Mouse (Mus musculus) frontal cortex, postnatal 25 days (tissue): ENCODE measurements around the gene Cbx4.

ENCODE experiments used
- DNase-seq, 2 experiments: peaks; one replicate each; pipeline ENCODE4 v3.0.0; 2022; ENCODE audit warnings: low spot score in 2 of 2

Gene Cbx4

DNA sequence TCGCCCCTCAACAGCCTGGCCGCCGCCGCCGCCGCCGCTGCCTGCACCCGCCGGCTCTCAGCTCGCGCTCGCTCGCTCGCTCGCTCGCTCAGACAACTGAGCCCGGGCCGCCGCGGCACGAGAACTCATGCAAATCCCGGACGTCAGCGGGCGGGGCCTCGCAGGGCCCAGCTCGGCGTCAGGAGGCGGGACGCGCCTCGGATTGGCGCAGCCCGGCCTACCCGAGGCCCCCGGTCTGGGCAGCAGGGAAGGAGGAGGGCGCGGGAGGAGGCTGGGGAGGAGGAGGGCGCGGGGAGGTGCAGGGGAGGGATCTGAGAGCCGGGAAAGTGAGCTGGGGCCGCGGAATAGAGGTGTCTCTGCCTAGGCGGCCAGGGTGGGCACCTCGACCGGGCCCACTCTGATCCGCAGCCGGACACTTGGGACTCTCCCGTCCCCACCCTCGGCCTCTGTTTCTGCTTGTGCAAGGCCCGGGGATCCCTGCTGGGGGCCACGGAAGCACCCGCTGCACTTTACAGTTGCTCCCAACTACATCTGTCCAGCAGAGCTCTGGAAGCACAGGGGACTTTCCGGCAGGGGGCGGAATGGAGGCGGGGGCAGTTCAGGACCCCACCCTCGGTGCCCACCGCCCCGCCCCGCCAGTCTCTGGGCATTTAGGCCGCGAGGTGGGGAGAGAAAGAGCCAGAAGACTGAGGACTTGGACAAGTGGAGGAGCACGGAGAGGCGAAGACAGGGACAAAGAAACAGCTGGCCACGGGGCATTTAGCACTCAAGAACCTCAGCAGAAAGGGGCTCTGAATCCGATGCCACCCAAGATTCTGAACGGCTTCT lies at the start of gene Cbx4:
TSS of gene Cbx4 (minus strand) at position 78 of the 828 bp plus-strand sequence.
- peak in 1 of 2 experiments; percentile 67 for DNase-seq

DNA sequence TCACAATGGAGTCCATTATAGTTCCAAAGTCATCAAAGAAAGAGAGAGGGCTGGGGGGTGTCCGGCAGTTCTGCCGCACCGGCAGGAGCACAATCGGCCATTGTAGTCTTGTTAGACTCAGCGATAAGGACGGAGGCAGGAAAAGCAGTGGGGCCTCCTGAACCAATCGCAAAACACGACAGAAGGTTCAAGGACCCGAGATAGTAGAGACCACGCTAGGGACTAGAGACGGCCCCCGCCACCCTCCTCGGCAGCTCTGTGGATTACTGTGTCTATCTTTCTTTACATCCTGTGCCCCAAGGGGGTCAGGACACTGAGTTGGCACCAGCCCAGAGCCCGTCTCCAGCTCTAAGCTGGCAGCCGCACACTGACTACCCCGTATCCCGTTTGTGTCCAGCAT lies 48.6 kb upstream of the Cbx4 start:
- no peak for DNase-seq

DNA sequence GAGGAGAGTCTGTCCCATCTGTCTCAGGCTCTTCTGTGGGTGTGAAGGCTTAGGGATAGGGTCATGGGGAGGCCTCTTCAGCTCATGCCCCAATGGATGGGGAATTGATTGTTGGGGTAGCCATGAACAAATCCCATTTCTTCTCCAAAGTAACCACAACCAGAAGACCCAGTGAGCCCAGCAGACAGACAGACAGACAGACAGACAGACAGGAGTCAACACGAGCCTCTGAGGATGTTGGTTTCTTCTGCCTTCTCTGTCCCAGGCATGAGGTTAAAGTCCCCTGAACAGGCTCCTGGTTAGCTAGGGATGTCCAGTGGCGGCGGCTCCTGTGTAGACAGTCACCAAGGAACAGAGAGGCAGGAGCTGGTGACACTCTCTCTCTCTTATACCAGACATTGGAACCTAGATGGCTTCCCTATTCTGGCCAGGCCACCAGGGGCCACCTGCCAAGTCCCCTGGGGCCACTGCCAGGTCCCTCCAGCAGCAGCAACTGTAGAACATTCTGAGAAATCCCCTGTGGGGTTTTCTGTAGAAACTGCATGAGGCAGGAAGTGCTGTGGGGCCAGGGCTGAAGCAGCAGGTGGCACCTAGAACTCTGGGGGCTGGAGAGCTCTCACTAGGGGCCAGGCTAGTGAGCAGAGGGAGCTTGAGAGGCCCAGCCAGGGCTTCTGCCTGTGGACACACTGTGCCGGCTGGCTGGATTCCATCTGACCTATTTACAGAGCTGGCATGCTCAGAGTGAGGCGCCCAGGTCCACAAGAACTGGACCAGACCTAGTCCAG lies 47.6 kb upstream of the Cbx4 start:
- no peak for DNase-seq

DNA sequence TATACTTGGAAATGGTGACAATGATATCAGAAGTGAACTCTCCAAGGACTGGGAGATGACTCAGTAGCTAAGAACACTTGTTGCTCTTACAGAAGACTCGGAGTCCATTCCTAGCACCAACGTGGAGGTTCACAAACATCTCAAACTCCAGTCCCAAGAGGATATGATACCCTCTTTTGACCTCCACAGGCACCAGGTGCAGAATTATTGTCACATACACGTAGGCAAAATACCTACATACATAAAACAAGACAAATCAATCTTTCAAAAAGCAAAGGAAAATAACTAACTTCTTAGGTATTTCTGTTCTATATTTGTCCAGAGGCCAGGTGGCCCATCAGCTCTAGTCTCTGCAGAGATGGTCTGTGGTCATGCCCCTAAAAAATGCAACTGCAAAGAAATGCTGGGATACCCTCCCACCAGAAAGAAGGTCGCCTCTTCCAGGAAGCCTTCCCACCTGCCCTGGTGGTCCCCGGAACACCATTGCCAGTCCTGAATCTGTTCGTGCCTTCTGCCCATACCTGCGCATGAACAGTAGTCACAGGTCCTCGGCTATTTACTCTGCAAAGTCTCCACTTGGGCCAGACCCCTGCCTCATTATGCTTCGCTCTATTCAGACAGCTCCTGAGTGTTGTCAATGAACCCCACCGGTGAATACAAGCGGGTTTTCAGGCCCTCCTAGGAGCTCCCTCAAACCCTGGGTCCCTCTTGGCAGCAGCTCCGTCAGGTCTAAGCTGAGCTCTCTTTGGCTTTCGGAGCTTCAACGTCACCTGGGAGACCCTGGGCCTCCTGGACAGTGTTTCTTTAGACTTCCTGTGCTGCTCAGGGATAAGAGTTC lies 46.4 kb upstream of the Cbx4 start:
- DNase-seq, result no peak

DNA sequence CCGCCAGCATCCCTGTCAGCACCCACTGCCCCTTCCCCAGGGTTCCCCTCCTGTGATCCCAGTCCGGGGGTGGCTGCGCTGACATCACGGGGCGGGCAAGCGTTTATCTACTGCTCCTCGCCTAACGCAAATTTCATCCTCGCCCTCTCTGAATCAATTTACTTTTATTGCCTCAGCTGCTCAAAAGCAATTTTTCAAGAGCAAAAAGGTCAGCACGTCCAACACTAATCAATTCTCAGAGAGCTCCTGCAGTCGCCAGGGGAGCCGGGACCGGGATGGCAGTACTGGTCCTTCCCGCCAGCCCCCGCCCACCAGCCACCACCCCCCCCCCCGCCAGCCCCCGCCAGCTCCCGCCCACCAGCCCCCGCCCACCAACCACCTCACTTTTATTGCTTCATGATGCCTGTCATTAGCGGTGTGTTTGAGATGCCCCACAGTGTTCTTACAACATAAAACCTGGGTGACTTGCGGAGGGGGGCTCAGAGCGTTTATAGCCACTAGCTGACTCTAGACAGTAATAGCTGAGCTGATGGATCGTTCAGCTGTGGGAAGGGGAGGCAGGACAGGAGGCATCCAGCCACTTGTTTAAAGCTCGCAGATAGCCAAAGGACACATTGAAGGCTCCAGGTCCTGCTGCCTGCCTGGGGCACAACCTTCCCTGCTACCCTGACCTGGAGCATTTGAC lies 44.2 kb upstream of the Cbx4 start:
- no peak for DNase-seq

DNA sequence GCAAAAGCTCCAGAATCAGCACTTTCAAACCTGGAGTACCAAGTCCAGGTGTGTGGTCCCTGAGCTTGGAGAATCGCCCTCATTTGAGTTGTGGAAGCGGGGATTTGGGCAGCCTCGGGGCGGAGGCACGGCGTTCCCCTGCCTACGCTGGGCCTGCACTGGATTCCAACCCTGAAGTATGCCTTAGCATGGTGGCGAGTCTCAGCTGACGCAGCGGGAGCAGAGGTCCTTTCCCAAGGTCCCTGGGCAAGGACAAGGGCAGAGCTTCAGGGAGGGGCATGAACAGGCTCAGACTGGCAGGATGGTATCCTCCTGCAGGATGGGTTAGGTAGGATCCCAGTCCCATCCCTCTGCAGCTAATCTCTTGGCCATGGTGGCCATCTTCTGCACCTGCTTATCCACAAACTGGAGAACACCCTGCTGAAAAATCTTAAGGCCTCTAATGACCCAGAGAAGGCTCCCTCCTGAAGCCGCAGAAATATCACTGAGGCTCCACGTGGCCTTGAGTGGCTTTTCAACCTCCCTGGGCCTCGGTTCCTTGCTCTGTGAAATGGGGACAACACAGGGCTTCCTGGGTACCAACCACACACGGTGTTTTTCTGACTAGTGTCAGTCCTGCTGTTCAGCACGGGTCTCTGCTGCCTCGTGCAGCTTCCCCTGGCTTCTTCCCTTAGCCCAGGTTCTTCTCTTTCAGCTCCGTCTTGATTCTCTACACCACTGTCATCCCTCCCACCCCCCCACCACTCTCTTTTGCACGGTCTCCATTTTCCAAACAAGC lies 43.4 kb upstream of the Cbx4 start:
- DNase-seq, result no peak

DNA sequence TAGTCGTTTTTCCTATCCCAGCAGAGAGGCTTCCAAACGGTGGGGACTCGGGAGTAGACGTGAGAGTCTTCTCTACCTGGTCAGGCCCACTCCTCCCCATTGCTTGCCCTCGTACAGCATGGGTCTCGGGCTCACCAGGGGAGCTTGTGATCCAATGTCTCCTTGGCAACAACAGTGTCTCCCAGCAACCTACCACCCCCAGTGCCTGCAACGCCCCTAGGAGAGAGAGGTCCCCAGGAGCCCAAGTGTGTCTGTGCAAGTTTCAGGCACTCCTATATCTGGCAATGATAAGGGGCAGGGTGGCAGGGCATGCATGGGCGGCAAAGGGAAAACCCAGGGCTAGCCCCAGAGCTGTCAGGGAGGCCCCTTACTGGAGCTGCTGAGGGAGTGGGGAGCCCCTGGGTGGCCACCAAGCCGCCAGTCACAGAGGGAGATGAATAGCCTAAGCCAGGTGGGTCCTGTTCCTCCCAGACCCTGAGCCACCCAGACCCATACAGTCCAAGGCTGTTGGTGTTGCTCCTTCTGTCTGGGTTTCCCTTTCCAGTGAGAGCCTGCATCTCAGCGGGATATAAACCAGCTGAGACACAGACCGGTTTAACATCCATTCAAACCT lies 42.8 kb upstream of the Cbx4 start:
- DNase-seq, result no peak

DNA sequence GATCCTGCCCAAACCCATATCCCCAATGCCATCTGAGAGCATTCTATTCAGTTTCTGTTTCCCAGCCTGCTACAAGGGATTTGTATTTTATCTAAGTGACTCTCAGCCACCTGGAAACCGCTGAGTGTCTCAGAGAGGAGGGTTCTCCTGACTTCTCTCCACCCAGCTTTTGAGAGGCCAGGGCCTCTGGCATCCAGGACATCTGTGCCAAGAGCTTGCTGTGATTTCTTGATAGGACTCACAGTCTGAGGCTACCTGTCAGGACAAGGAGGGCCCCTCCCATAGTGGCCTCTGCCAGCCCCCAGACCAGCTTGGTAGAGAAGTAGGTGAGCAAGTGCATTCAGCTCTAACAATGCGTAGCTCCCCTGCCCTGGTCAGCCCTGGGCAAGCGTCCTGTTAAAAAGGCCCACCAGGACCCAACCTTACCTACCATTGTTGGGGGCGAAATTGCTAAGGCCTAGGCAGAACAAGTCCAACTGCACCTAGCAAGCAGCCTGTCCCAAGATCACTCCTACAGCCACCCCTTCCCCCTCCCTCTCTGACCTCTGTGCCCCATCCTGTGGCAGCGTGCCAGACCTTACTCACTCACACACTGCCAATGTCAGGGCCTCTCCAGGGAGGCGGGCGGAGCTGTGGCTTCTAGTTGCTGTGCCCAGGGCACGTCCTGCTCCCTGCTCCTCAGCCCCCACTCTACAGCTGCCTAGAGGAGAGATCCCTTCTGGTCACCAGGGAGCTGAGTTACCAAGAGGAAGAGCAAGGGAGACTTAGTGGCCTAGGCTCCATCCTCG lies 41.9 kb upstream of the Cbx4 start:
- DNase-seq, result no peak

DNA sequence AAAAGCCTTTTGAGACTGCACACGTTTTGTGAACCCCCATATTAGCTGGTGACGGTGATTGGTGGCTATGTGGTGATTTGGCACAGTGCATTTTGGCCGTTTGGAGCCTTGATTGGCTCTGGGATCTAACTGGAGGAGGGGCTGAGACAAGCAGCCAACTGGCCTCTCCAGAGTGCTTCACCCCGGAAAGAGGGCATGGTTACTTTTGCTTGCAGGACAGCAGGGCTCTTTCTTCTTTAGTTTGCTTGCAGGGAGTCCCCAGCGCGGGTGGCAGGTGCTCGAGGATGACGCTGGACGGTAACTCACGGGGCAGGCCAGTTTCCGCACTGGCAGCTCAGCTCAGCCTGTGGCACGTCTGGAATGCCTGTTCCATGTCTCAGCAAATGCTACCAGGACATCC lies 41.1 kb upstream of the Cbx4 start:
- no peak for DNase-seq

DNA sequence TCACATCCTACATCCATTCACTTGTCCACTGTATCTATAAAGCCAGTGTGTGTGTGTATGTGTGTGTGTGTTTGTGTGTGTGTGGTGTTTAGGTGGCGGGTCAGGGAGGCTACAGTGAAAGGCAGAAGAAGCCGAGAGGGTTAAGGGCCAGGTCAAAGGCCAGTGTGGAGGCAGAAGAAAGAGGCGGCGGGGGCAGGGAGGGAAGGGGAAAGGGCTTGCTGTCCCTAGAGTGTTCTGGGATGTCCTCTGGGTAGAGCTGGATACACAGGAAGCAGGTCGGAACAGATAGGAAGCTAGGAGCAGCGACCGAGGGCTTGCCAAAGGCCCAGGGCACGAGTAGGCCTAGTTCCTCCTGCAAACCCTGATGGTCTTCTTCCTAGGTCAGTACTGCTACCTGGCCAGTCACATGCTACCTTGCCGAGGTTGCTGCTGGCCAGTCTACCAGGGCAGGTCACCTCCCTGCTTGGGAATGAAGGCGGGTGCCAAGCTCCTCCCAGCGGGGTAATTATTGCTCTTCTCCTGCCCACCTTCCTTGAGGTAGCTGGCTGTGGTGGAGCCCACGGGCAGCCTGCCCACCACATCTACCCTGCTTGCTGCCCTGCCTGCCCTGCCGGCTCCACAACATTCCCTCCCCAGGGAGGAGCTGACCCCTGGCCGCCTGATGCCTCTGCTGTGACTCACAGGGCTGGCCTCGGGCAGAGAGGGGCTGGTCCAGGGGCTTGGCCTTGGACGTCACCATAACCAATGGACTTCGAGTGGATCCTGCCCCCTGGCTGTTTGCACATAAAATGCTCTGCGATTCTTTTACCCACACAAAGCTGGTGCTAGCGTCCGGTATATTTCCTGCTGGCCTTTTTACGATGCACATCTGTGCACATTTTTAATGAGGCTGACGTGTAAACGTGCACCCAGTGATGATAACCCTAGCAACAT lies 40.2 kb upstream of the Cbx4 start:
- peak in 1 of 2 experiments; percentile 19 for DNase-seq

DNA sequence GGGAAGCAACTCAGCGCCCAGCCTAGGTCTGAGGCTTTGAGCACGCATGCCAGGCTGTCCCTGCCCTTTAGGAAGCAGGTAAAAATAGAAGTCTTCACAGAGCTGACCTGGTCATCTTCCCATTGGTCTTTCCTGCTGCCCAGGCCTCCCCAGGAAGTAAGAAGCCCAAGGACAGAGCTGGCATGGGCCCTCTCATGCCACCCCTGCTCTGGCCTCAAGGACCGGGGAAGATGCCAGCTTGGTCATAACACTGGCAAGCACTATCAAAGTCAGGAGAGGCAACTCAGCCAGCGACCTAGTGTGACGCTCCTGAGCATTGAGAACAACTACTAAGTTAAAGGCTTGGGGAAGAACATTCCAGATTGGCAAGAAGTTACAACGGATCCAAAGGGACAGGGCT lies 38.5 kb upstream of the Cbx4 start:
- DNase-seq, result no peak

DNA sequence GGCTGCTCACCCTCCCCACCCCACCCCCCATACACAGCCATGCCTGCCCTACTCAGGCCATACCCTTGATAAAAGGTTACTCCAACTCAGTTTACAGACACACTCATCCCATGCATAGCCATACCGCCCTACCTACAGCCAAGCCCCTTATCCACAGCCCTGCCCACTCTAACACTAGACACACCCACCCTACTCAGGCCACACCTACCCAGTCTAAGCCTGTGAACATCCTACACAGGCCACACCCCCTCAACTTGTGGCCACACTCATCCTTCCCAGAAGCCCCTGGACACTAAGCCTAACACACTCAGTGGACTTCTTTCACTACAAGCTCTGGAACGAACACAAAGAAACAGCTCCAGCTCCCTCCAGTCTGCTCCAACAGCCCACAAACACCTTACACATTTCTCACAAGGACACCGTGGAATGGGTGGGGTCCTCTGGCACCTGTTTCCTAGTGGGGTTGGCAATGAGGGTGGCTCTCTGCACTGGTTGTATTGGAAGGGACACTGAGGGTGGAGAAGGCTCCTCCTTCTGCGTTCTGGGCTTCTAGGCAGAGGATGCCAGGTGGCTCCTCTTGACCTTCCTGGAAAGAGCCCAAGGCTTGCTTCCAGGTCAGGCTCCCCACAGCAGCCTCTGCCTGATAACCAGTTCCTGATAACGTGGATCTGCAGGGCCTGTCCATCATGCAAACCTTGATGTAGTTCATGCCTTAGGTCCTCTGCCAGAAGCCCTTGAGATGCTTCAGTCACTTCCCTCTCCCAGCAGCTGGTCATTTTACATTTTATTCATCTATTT lies 37.7 kb upstream of the Cbx4 start:
- no peak for DNase-seq

DNA sequence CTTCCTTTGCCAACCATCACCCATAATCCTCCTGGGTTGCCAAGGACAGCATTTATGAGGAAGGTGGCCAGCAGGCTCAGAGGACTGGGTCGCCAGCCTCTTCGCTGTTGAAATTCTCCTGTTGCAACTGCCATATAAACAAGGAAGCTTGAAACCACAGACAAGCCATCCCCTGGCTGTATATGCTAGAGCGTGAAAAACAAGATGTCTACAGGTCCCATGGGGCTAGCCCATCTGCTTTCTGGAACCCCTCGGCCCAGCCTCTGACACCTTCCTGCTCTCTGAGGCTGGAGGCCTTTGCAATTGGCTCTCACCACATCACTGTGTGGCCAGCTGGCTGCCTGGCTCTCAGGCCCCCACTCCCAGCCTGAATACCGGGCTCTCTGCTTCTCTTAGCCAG lies 36.4 kb upstream of the Cbx4 start:
- no peak for DNase-seq

DNA sequence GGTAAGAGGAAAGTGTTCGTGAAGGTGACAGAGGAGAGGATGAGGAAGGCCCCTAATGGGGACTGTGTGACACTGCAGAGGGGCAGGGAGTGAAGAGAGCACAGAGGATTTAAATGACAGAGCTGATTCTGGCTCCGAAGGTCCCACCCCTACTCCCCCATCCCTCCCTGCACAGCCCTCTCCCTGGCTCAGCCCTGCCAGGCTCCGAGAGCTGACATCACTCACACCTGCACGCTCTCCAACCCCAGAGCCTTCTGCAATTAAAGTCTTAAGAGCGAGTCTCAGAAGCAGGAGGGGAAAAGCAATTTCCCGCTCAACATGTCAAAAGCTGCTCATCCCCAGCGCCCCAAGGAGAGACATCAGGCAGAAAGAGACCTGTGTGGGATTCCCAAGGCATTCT lies 32.9 kb upstream of the Cbx4 start:
- DNase-seq, result no peak

DNA sequence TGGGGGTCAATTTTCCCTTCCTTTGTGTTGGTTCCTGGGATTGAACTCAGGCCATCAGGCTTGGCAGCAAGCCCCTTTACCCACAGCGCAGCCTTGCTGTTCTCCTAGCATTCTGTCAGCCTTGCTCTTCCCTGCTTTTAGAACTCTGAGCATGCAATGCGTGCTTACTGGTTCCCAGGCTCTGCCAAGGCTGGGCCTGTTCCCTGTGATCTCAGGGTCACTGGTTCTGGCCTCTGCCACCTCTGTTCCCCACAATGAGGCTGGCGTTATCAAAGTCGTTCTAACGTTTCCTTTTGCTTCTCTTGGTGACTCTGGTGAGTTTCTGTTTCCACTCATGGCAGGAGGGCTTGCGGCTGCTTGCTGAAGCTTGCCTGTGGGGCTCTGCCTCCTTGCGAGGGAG lies 31.9 kb upstream of the Cbx4 start:
- DNase-seq, result no peak

DNA sequence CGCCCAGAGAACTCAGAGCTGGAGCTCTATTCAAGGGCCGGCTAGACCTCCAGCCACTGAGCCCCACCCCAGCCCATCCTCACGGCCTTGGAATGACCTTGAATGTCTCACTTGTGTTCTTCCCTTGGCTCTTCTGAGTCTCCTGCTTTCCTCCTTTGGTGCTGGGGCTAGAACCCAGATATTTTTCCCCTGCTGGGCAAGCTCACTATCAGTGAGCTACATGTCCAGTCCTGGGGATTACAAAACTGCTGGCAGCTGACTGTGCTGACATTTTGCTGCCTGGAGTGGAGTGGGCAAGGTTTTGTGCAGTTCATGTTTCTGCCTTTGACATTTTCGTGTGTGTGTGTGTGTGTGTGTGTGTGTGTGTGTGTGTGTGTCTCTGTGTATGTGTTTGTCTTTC lies 31.0 kb upstream of the Cbx4 start:
- no peak for DNase-seq

DNA sequence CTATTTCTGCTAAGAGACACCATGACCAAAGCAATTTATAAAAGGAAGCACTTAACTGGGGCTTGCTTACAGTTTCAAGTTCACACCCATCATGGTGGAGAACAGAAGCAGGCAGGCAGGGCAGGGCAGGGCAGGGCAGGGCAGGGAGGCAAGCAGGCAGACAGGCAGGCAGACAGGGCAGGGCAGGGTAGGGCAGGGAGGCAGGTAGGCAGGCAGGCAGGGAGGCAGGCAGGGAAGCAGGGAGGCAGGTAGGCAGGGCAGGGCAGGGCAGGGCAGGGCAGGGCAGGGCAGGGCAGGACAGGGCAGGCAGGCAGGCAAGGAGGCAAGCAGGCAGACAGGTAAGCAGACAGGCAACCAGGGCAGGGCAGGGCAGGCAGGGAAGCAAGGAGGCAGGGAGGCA lies 26.7 kb upstream of the Cbx4 start:
- DNase-seq, result no peak

DNA sequence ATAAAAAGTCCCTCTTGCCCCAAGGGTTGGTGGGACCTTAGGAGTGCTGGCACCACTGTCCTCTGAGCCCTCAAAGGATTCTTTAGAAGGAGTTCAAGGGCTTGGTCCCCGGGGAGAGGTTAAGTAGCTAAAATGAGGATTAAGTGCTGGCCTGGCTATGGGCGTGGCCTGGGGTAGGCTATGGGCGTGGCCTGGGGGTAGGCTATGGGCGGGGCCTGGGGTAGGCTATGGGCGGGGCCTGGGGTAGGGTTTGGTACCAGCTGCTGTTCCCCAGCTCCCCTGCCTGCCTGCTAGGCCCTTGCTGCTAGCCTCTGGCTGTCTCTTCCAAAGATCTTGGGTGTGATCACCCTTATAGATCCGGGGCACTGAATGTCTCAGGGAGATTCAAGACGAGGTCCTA lies 25.3 kb upstream of the Cbx4 start:
- no peak for DNase-seq
